Mouse (Mus musculus): ENCODE measurements around the gene Rrm2.

GRCm38 (mm10) chr12:24659923-24660322, 48.1 kb upstream of the Rrm2 start:
- TF ChIP-seq CTCF (conservative IDR thresholded peaks at IDR 0.05; ENCODE audit: low read length), result no peak
- TF ChIP-seq POU5F1 (IDR thresholded peaks at IDR 0.05; ENCODE audit: borderline replicate concordance, low read length), result no peak
